Mouse (Mus musculus): Measurements from ENCODE around the gene Slc35a1.

GRCm38 (mm10) chr4:34625556-34625955 is 61.7 kb downstream of the Slc35a1 start:
- no peak for TF ChIP-seq CTCF (conservative IDR thresholded peaks at IDR 0.05; ENCODE audit: insufficient read depth, insufficient read length, low read depth, low read length)
- no peak for TF ChIP-seq POLR2A (IDR thresholded peaks at IDR 0.05; ENCODE audit: low read depth, low read length)
